Mouse (Mus musculus) right cerebral cortex, adult 2 months (tissue): ENCODE data around the gene Zfp184.
"Not testable (repeated sequence)": the region's sequence is repeated elsewhere in the genome, so short reads cannot be mapped to it uniquely, and the experiment has no call there.

ENCODE experiments used
- DNase-seq, 2 experiments: peaks; one replicate each; pipeline ENCODE4 v3.0.0; 2021 to 2022; ENCODE audit warnings: low spot score in 2 of 2

Zfp184 gene

DNA sequence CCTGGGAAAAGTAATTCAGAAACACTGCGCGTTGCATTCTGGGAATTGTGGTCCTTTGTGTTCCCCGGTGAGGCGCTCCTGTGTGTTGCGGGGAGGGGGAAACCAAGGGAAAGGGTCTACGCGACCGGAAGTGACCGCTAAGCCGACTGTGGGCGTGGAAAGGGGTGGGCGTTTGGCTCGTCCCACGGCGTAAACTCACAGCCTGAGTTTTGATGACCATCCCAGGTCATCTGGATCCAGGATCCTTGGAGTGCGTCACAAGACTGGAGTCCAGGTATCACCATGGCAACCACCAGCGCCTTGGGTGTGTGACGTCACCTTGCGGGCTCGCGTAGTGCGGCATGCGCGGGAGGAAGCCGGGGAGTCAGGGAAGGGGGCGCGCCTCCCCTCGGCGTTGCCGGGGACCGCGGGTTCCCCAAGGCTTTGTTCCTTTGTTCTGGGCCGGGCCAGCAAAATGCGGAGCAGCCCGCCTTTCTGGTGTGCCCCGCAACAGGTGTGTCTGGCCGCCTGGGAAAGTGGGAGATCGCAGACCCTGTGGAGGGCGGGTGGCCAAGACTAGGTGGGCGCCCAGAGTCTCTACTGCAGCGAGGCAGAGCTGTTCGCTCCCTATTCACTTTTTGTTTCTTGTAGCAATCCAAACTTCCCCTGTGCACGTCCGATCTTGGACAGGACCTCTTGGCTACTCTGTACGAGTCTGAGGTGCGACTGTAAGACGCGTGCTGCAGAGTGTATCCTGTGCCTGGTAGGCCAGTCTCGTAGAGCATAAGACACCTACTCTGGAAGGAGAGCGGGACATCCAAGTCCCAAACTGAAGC lies at the start of gene Zfp184:
Zfp184 (plus strand) TSS at position 169 of the 815 bp plus-strand sequence.
- peak; percentile 93 to 95 for DNase-seq

DNA sequence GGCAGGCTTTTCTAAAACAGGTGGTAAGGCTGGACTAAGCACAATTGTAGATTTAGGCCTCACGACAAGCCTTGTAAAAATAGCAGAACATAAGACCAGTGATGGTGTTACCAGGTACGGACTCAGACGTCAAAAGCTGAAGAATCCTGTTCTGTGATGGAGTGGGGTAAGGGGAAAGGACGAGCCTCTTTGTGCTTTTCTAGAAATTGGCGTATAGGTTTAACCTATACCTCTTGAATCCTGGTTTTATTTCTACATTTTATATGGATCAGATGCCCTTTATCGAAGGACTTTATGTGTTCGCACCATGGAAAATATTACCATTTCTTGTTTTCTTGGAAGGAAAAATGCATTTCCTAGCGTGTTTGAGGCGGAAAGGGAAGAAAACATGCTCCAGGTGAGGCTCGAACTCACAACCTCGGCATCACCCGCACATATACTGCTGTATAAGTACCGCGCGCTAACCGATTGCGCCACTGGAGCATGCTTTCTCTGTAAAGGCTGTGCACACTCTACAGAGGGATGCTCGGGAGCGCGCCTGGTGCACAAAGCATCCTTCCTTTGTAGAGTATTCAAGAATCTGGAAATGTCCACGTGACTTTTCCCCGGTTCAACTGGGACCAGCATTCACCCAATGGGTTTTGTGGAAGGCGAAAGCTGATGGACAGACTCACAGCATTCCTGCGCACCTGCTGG lies 48.2 kb upstream of the Zfp184 start:
- peak; percentile 98 to 99 for DNase-seq

DNA sequence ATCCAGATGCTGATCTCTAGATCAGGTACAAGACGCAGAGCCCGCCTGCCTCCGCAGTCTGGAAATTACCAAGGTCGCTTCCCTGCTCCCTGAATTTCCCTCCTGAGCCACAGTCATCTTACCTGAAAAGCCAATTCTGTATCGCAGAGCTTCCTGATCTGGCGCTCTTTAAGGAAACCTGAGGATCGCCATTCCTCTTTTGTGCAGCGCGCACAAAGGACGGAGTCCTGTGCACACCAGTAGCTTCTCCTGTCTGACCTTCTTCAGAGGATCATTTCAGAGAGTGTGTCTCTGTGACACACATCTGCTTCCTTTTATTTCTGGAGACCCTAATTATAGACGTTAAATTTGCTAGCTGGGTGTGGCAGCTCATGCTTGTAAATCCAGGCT lies 47.7 kb upstream of the Zfp184 start:
- no peak for DNase-seq

DNA sequence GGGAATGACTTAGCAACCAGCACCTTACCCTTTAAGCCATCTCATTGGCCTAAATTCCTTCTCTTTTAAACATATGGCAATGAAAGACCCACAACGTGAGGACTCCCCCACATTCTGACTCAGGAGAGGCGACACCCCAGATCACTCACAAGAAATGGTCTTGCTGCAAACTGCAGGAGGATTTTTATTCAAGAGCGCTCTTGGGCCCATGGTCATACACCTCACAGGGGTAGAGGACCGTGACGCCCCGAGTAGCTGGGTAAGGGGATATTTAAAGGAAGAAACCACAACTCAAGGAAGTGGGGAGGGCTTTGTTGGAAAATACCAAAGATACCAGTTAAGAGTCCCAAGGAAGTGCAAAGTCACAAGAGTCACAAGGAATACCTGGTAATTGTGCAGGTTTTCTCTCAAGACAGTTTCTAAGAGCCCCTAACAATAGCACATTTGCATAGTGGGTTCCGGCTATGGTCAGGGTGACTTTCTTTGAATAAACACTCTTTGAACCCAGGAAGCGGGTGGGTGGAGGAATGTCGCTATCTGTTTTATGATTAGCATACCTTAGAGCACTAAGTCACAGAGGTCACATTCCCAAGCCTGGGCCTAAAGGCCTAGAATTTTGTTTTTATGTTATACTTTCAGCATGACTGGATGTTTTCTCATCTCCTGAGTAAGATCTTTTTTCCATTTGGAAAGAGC lies 43.9 kb upstream of the Zfp184 start:
- DNase-seq, result not testable (repeated sequence)

DNA sequence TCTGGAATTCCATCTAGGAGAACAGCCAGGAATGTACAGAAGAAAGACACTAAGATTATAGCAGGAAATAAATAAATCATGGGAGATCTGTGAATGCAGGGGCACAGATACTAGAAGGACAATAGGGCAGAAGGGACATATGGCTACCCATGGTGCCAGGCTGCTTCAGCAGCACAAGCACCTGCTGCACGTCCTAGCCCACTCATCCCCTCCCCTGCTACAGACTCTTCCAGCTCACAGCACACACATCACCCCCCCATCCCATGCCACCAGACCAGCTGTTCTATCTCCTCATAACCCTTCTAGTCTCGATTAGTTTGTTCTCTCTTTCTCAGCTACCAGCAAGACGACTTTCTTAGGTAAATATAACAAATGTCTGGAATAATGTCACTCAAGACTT lies 41.4 kb upstream of the Zfp184 start:
- no peak for DNase-seq

DNA sequence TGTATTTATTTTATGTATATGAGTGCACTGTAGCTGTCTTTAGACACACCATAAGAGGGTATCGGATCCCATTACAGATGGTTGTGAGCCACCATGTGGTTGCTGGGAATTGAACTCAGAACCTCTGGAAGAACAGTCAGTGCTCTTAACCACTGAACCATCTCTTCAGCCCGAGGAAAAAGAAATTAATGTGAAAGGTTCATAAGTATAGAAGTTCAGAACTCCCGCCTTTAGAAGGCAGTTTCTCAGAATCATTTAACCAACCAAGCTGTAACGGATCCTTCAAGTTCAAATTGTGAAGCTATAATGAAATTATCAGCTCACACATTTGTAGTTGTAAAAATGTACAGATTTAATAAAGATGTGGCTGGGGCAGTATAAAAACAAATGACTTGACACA lies 40.8 kb upstream of the Zfp184 start:
- not testable (repeated sequence) for DNase-seq

DNA sequence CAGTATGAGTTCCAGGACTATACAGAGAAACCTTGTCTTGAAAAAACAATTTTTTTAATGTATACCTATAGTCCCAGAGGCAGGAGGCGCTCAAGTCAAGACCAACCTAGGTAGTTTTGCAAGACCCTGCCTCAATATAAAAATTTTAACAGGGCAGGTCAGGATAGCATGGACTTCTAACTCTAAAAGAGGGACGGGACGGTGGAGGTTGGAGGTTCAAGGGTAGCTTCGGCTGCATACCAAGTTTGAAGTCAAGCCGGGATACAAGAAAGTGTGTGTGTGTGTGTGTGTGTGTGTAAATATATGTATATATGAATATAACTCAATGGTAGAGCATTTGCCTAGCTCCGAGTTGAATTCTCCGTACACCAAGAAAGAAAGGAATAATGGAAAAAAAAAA lies 38.6 kb upstream of the Zfp184 start:
- DNase-seq, result no peak

DNA sequence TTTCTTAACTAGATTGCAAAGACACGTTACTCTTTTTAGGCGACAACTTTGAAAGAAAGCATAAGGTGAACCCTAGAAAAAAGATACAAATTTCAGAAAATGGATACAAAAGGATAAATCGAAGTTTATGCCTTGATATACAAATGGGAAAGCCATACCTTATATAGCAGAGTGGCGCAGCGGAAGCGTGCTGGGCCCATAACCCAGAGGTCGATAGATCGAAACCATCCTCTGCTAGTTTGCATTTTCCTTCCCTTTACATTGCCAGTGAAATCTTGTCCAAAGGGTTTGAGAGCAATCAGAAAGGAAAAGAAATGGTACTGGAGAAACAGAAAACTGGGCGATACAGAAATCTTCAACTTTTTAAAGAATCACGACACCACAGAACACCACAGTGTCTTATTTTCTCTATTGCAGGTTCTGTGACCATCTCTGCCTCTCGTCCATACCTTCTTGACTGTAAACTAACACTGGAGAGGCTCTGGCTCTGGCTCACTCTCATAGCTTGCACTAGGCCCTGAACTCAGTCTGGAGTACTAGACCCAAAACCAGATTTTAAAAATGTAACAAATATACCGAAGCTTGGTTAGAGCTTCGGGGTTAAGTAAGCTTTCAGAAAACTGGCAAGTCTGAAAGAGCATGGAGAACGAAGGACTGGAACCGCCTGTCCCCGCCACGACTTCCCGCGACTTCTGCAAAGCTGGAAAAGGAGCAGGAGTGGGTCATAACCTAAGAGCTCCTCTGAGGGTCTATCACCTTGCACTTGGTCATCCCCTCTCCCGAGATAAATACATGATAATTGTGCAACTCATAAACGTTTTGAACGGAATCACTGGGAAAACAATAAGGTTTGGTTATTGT lies 37.7 kb upstream of the Zfp184 start:
- DNase-seq, result peak in 1 of 2 experiments; percentile 67

DNA sequence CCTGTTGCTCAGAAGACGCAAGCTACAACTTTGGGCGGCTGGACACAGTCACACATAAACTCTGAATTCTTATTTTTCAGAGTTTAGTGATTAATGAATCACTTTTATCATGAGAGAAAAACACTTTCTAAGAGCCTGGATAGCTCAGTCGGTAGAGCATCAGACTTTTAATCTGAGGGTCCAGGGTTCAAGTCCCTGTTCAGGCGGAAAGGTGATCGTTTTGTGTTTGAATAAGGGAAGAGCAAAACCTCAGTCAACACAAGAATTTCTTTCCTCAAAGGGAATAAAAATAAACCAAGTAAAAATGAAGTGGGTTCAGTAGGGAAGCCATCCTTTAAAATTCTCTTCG lies 37.1 kb upstream of the Zfp184 start:
- peak in 1 of 2 experiments; percentile 61 for DNase-seq

DNA sequence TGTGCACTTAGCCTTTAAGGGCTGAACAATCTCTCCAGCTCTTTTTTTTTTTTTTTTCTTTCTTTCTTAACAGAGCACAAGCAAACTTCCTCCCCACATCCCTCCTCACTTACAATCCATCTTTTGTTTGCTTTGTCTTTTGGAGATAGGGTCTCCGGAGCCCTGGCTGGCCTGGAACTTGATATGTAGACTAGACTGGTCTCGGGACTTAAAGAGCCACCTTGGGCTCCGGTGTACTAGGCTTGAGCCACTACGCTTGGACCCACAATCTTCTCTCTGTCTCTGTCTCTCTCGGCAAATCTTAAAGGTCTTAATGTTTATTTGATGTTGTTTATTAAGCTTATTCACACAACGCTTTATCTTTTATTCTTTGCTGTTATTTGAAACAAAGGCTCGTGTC lies 34.2 kb upstream of the Zfp184 start:
- DNase-seq, result no peak

DNA sequence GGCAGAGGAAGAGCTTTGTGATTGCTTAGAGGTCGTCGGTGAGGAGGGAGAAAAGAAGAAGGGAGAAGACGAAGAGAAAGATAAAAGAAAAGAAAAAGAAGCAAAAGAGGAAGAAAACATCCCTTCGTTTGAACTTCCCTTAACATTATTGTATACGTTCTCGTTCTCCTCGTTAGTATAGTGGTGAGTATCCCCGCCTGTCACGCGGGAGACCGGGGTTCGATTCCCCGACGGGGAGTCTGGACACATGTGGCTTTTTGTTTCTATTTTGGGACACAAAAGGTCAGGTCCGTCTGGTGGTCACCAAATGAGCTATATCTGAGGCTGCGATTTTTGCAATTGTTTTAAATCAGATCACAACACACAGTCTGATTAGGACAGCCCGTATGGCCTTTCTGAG lies 33.7 kb upstream of the Zfp184 start:
- DNase-seq, result peak; percentile 51 to 71

DNA sequence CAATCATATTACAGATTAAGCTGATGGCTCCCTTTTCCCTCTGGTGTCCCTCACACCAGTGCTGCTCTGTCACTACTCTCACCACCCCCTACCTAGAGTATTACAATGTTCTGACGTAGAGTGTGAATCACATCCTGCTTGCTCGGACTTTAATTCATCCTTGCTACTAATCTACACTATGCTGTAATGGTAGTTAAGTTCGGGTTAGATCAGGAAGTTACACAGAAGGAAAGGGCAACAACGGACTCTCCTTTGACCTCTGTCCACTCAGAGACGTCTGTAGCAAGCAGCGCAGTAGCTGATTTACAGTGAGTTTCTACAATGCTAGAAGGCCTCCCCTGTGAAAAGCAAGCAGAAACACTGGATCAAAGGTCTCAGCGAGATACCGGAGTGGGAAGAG lies 31.0 kb upstream of the Zfp184 start:
- DNase-seq, result no peak

DNA sequence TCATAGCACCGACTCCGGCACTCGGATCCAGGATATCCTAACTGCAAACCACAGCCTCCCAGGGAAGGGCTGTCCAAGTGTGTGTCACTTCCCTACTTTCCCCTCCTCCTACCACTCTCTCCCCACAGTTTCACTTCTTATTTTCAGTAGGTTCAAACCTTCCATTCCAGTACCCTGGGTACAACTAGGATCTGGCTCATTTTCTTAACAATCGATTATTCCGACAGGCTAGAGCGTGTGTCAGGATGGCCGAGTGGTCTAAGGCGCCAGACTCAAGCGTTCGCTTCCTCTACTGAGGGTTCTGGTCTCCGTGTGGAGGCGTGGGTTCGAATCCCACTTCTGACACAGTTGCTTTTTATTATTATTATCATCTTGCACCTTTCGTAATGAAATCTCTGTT lies 30.3 kb upstream of the Zfp184 start:
- peak; percentile 63 to 83 for DNase-seq

DNA sequence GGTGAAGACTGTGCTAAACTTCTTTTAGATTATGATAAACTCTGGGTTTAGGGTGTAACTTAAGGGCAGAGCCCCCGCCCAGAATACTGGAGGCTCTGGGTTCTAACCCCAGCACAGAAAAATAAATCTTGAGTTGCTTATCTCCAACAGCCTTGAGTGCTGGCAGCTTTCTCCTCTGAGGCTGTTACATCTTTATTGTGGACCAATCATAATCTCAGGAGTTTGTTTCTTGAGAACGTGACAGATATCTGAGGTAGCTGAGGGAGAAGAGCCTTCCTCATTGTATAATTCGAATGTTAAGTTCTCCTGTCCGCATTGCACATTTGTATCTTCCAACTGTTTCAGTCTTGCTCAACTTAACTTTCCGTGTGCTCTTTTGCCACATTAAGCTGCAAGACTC lies 29.4 kb upstream of the Zfp184 start:
- DNase-seq, result no peak

DNA sequence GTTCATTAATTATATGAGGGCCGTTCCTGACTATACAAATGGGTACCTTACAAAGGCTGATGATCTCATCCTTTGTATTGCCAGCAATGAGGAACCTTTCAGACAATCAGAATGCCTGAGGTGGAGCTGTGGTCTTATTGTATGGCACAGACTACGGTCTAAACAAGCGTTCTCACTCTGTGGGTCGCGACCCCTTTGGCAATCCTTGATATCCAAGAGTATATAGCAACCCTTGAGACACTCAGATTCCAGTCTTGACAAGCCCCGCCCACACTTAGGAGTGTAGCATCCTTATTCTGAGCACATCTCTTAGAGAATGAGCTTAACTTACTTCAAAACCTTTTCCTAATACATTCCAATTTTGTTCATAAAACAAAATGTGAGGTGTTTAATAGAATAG lies 28.8 kb upstream of the Zfp184 start:
- no peak for DNase-seq

DNA sequence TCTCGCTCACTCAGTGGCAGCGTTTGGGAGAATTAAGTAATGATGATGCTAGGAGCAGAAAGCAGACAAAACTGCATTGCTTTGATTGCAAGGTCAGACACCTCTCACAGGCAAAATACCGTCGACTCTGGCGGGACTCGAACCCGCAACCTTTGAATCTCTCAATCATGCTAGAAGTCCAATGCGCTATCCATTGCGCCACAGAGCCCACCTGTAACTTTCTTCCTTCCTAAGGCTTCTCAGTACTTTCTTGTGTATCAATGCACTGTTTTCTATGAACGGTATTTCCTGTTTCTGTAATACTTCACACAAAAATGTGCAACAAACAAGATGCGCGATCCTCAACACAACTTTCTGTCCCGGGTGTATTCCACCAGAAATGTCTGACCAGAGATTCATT lies 27.9 kb upstream of the Zfp184 start:
- DNase-seq, result peak in 1 of 2 experiments; percentile 43

DNA sequence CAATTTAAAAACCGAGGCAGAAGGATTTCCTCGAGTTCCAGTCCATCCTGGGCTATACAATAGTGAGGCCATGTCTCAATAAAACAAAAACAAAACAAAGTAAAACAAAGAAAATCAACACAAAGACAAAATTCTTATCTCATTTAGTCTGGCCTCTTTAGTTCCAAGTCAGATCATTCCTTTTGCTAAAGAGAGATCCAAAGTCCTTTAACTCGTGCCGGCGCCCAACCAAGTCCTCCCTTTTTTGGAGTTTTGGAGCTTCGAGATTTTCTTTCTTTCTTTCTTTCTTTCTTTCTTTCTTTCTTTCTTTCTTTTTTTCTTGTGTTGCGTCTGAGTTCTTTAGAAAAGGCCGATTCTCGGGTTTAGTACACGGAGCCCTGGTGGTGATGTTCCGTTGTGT lies 27.4 kb upstream of the Zfp184 start:
- DNase-seq, result no peak

DNA sequence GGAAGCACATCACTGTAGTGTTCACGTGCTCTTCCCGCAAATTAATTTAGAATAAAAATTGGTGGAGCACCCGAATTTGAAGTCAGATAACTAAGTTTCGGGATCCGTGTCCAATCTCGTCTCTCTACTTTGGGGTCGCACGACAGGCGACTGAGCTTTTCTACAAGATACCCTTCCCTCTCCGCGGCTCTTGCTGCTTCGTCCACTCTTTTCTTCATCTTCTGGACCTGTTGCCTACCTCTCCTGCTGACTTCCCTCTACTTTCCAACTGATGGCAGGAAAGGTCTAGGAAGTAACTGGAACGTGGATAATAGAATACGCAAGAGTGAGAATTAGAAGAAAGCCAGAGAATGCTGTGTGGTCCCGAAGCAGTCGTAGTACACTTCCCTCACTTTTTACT lies 26.9 kb upstream of the Zfp184 start:
- no peak for DNase-seq

DNA sequence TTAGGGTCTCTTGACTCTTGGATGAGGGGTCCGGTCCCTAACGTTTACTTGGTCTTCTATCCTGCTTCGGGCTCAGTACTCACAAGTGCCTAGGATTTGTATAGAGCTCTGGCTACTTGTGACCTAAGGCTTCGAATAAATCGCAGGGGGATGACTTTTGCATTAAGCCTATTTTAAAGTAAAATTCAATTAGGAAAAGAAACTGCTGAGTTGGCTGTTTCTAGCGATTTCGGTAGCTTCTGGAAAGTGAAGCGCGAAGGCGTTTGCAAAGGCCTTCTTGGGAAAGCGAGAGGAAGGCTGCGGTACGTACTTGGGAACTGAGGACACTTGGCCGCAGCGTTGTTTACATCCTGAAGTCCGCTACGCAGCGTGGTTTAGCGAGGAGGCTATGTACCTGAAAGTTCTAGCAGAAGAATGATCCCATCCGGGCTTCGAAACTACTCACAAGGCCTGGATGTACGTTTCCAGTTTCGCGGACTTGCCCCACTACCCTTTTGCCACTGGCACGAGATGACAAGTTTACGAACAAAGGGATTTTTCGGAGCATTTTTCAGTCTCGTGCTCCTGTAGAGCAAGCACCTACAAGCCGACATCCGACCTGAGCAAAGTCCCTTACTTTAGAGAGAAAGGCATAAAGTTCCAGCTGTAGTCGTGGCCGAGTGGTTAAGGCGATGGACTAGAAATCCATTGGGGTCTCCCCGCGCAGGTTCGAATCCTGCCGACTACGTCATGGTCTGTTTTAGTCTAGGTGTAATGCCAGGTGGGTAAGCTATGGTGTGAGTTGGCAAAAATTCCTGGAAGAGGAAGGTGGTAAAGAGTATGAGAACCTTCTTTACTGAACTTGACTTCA lies 26.1 kb upstream of the Zfp184 start:
- peak; percentile 62 to 64 for DNase-seq

DNA sequence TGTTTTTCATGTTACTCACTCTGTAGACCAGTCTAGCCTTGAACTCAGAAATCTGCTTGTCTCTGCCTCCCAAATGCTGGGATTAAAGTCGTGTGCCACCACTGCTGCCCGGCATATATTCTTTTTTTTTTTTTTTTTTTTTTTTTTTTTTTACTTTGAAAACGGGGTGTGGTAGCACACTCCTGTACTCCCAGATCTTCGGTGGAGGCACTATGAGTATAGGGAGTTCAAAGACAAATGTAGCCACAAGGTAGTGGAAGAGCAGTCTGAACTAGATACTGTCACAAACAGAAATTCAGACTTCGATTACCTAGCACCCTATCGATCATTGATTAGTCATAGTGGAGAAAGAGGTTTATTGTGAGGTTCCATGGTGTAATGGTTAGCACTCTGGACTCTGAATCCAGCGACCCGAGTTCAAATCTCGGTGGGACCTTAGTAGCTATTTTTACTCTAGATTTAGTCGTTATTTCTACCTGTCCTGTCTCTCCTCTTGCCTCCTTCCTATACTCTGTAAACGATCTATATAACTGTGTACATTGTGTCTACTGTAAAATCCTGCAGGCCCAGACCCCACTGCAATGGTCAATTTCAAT lies 25.0 kb upstream of the Zfp184 start:
- no peak for DNase-seq
